Mouse (Mus musculus): ENCODE measurements at regions not wholly inside any gene's neighbourhood (a gene's known extent, or its start where the extent isn't known, plus 50 kb on each side); places are given as distances from the start of the nearest gene placed in this dataset.
"Not testable (repeated sequence)": the region's sequence is repeated elsewhere in the genome, so short reads cannot be mapped to it uniquely, and the experiment has no call there.

- no peak for DNase-seq (ENCODE audit: low spot score in 2 of 2)
These were observed 299.6 kb downstream of the Chl1 start for GRCm38 (mm10) chr6:103809986-103810341.

GRCm38 (mm10) chr6:103810342-103811001 lies 300.1 kb downstream of the Chl1 start:
- no peak for DNase-seq (ENCODE audit: low spot score in 2 of 2)

DNA sequence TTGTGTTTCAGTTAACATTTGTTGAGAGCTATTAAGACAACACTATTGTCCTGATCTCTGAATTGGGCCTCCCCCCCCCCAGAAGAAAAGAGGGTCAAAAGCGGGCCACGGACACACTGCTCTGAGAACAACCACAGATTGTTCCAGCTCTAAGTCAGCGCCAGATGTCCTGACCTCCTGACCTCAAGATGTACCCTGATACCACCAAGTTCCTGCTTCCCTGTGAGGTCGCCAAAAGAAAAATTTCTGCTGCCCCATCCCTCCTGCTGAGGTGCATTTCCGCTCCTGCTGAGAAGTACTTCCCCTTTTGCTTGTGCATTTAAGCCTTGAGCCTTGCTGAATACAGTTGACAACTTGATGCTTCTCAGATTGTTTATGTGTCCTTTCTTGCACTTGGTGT lies 306.0 kb downstream of the Chl1 start:
- DNase-seq (ENCODE audit: low spot score in 2 of 2) = not testable (repeated sequence)

- DNase-seq (ENCODE audit: low spot score in 2 of 2) = no peak
These were observed 315.7 kb downstream of the Chl1 start for GRCm38 (mm10) chr6:103826042-103826441.

- no peak for DNase-seq (ENCODE audit: low spot score in 2 of 2)
These were observed 317.2 kb downstream of the Chl1 start for GRCm38 (mm10) chr6:103827623-103828022.

DNA sequence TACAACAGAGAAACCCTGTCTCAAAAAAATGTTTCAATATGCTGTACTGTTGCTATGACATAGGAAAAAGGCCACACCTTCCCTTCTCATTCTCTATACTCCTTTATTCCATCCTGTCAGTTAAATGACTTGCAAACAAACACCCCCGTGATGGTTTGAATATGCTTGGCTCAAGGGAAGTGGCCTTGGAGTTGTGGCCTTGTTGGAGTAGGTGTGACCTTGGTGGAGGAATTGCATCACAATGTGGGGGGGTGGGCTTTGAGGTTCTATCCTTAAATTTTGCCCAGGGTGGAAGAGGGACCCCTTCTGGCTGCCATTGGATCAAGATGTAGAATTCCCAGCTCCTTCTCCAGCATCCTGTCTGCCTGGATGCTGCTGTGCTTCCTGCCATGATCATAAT lies 318.5 kb downstream of the Chl1 start:
- DNase-seq (ENCODE audit: low spot score in 2 of 2) = no peak

GRCm38 (mm10) chr6:103832301-103832700 lies 321.9 kb downstream of the Chl1 start:
- DNase-seq (ENCODE audit: low spot score in 2 of 2) = no peak

- DNase-seq (ENCODE audit: low spot score in 2 of 2) = no peak
These were observed 322.4 kb downstream of the Chl1 start for GRCm38 (mm10) chr6:103832808-103833207.

- DNase-seq (ENCODE audit: low spot score in 2 of 2) = peak in 1 of 2 experiments; percentile 8
These were observed 323.2 kb downstream of the Chl1 start for GRCm38 (mm10) chr6:103833501-103834132.

DNA sequence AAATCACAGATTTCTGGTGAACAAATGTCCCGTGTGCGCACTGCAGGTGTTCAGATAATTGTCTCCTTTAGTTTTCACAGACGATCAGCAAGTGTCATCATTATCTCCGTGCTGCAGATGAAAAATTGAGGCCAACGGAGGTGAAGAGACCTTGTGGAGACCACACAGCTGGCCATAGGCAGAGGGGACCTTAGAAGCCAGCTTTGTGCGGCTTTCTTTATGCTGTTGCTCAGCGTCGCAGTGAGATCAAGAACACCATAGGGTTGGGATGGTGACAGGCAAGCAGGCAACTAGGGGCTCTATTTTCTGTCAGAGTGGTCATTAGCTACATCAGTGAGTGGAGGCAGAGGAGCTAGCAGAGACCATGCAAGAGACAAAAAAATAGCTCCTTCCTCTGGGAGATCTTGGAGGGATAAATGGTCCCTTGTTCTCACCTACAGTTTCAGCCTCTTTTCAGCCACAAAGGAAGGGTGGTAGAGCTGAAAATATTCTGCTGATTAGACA lies 324.4 kb downstream of the Chl1 start:
- no peak for DNase-seq (ENCODE audit: low spot score in 2 of 2)

DNA sequence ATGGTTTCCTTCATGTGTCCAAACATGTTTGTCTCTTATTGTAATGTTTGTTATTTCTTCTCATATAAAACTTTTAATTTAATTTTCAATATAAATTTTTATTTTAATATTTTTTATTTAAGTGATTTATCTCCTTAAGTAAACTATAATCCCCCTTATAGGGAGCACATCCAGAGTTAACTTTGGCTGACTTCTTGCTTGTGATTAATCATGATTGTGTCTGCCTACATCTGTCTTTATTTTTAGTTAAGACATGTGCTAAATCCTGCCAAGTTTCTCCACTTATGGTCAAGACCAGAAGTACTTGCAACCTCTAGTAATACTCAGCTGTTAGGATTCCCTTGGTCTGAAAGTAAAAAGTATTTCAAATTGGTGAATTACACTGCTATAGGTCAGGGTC lies 349.4 kb downstream of the Chl1 start:
- DNase-seq (ENCODE audit: low spot score in 2 of 2) = no peak

- no peak for DNase-seq (ENCODE audit: low spot score in 2 of 2)
These were observed 383.1 kb downstream of the Chl1 start for GRCm38 (mm10) chr6:103893455-103893854.

DNA sequence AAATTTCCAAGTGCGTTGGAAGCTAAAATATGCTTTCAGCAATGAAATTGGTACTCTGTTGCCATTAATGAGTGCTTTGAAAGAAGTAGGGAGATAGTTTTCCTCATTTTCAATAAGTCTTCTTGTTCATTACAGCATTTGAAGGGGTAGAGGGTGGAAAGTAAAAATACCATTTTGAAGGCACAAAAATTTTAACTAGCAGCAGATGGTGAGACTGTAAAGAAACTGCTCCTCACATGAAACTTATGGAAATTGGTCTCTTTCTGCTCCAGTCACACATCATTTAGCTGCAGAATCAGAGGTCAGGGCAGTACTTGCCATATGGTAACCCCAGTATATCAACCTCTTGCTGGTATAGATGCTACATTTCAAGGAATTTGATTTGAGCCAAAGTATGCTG lies 414.1 kb downstream of the Chl1 start:
- DNase-seq (ENCODE audit: low spot score in 2 of 2) = no peak

- no peak for DNase-seq (ENCODE audit: low spot score in 2 of 2)
These were observed 416.7 kb downstream of the Chl1 start for GRCm38 (mm10) chr6:103927094-103927493.

- DNase-seq (ENCODE audit: low spot score in 2 of 2) = no peak
These were observed 430.0 kb downstream of the Chl1 start for GRCm38 (mm10) chr6:103940345-103940744.

- DNase-seq (ENCODE audit: low spot score in 2 of 2) = no peak
These were observed 434.0 kb downstream of the Chl1 start for GRCm38 (mm10) chr6:103944361-103944760.

- no peak for DNase-seq (ENCODE audit: low spot score in 2 of 2)
These were observed 437.1 kb downstream of the Chl1 start for GRCm38 (mm10) chr6:103947474-103947873.

DNA sequence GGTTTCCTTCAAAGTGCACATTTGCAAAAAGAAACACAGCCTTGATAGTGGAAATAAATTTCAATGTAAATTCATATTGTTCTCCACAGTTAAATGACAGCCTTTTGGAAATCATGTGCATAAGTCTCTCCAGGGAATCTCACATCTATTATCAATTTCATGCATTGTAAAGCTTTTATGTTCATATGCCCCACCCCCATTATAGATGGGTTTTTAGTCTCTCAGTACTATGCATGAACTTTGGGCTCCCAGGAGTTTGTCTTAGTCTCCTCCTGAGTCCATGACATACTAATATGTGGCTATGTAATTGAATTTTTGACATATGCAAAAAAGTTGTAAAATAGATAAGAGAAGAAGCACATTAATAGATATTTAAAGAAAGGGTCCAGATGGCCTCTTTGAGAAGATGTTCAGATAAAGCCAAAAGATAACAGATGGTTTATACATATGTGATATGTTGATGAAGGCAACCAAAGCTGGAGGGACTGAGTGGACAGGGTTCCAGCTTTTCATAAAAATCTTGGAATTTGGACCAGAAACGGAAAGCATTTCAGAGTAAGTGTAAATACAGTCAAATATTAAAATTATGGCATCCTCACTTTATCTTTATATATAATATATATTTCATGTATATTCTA lies 442.9 kb downstream of the Chl1 start:
- DNase-seq (ENCODE audit: low spot score in 2 of 2) = no peak

- DNase-seq (ENCODE audit: low spot score in 2 of 2) = no peak
These were observed 448.6 kb downstream of the Chl1 start for GRCm38 (mm10) chr6:103959002-103959401.

- no peak for DNase-seq (ENCODE audit: low spot score in 2 of 2)
These were observed 457.5 kb downstream of the Chl1 start for GRCm38 (mm10) chr6:103967811-103968420.

DNA sequence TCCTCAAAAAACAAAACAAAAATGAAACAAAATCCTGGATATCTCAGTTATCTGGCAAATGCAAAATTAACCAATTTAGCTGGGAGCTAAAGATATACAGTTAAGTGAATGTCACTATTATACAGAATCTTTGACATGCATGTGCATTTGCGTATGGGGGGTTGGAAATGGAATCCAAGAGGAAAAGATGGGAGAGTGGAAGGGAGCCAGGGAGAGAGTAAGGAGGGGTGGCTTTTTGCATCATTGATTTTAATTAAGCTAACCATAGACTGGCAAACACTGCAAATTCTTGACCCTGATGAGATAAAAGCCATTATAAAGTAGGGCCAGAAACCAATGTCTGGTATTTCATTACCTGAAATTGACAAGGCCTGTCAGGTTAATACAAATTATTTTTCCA lies 488.8 kb downstream of the Chl1 start:
- no peak for DNase-seq (ENCODE audit: low spot score in 2 of 2)

DNA sequence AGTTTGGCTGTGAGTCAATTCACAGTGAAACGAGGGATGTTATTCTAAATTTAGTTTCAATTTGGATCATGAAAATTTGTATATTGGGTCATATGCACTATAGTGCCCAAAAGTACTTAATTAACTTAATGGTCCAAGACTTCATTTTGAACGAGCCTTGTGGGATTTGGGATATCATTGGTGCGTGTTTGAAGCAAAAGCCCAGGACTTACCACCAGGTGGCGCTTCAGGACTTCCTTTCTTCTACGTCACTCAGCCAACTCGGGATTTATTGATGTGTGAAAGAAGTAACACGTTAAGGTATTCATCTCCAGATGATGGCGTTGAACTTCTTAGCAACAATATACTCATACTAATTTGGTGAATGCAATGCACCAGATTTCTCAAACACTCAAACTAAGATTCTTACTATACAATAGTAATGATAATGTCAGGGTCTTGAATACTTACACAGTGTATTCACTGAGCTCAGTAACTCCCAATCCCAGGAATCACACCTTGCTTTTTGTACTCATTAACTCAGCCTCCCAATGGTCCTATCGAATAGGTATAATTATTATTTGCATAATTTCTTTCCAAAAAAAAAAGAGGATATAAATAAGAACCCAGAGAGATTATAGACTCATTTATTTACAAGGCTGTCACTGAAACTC lies 464.0 kb upstream of the Cntn6 start:
- peak in 1 of 2 experiments; percentile 8 for DNase-seq (ENCODE audit: low spot score in 2 of 2)

Measured in thymus, postnatal 10 days (tissue).